Mouse (Mus musculus): ENCODE data around the gene Dcun1d1. TPM values are rescaled to one million over a fixed set of nuclear protein-coding genes. Genes with fewer than 3 reads are reported as not detected.

Dcun1d1 gene
- polyA plus RNA-seq (2012; ENCODE audit: insufficient read depth, low replicate concordance) = 1.3 and 2.5 TPM in 2 replicates

DNA sequence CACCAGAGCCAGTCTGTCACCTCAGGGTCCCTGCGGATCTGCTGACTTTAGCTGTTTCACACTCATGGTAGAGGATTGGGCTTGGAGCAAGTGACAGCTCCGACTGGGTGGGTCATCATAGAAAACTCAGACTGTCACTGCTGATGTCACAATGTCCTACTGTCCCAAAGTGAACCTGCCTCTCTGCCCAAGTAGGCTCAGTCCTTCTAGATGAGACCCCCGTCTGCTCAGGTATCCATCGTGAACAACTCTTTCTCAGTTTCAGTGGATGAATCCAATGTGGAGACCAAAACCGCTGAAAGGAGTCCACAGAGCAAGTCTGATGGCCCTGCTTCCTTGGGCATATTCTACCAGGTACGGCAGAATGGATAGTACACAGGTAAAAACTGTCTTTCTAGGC lies at the start of gene Dcun1d1:
Gene Dcun1d1 (minus strand): TSS at position 101 of the 400 bp plus-strand sequence.
- no peak for TF ChIP-seq FLI1 (IDR thresholded peaks at IDR 0.05; ENCODE audit: low read length)
- TF ChIP-seq GATA1 (IDR thresholded peaks at IDR 0.05; ENCODE audit: borderline replicate concordance, low read length) = no peak
- Histone ChIP-seq H3K36me3 (replicated peaks; ENCODE audit: low read length) (peaks cover 62% of the 10 kb centered on the region), H3K4me3 (replicated peaks) (no peak within 1 kb of the TSS), H3K9me3 (no peaks in the 10 kb centered on the region), H3K4me1 (peaks cover 73% of the 10 kb centered on the region), H3K27me3 (replicated peaks) (no peaks in the 10 kb centered on the region)

DNA sequence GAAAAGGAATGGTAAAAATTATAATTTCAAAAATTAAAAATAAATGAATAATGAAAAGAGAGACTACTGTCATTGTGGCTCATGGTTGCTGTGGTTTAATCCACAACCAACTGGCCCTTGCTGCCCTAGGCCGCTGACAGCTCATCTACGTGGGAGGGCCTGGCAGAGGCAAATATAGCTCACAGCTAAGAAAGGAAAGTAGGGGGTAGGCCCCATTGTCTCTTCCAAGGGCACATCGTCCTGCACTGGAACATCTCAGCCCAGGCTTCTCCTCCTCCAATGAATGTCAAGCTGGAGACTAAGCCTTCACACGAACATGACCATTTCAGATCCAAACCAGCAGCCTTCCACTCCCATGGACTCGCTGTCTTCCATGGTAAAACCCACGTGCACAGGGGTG lies 49.0 kb upstream of the Dcun1d1 start:
- Histone ChIP-seq H3K27me3 (replicated peaks) (no peaks in the 10 kb centered on the region), H3K4me3 (replicated peaks) (peak overlapping the region; percentile 23), H3K9me3 (no peaks in the 10 kb centered on the region), H3K4me1 (peaks cover 9% of the 10 kb centered on the region), H3K36me3 (replicated peaks; ENCODE audit: low read length) (peaks cover 88% of the 10 kb centered on the region)
- TF ChIP-seq GATA1 (IDR thresholded peaks at IDR 0.05; ENCODE audit: borderline replicate concordance, low read length) (no peak), FLI1 (IDR thresholded peaks at IDR 0.05; ENCODE audit: low read length) (no peak)

DNA sequence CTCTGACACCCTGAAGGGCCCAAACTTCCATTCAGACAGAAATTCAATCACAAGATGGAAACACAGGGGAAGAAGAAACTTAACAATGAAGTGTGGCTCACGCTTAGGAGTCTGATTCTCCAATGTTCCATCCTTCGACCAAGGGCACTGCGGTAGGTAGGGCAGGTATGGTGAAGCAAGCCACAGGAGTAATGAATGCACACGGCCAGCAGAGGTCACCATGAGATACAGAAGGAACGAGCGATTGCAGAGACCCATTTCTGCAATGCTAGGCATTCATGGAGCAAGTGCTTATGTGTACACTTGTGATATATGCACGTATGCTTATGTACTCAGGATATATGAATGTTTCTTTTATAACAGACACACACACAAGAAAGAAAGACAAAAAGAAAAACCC lies 36.3 kb upstream of the Dcun1d1 start:
- Histone ChIP-seq H3K27me3 (replicated peaks) (no peaks in the 10 kb centered on the region), H3K36me3 (replicated peaks; ENCODE audit: low read length) (peaks cover 77% of the 10 kb centered on the region), H3K9me3 (no peaks in the 10 kb centered on the region), H3K4me3 (replicated peaks) (no peak overlapping the region), H3K4me1 (peaks cover 24% of the 10 kb centered on the region)
- TF ChIP-seq FLI1 (IDR thresholded peaks at IDR 0.05; ENCODE audit: low read length) (no peak), GATA1 (IDR thresholded peaks at IDR 0.05; ENCODE audit: borderline replicate concordance, low read length) (no peak)

DNA sequence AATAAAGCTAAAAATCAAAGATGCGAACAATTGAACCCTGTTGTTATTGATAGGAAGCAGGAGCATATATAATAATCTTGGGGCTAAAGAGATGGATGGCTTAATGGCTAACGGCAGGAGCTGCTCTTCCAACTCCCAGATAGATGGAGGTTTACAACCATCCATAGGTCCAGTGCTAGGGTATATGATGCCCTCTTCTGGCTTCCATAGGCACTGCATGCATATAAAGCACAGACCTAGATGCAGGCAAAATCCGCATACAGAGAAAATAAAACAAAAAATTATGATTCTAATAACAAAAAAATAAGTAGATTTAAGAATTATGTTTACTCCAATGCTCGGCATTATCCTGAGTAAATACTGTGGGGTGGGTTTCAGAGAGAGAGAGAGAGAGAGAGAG lies 35.7 kb upstream of the Dcun1d1 start:
- Histone ChIP-seq H3K27me3 (replicated peaks) (no peaks in the 10 kb centered on the region), H3K4me3 (replicated peaks) (no peak overlapping the region), H3K36me3 (replicated peaks; ENCODE audit: low read length) (peaks cover 79% of the 10 kb centered on the region), H3K9me3 (no peaks in the 10 kb centered on the region), H3K4me1 (peaks cover 21% of the 10 kb centered on the region)
- no peak for TF ChIP-seq FLI1 (IDR thresholded peaks at IDR 0.05; ENCODE audit: low read length)
- TF ChIP-seq GATA1 (IDR thresholded peaks at IDR 0.05; ENCODE audit: borderline replicate concordance, low read length) = no peak

DNA sequence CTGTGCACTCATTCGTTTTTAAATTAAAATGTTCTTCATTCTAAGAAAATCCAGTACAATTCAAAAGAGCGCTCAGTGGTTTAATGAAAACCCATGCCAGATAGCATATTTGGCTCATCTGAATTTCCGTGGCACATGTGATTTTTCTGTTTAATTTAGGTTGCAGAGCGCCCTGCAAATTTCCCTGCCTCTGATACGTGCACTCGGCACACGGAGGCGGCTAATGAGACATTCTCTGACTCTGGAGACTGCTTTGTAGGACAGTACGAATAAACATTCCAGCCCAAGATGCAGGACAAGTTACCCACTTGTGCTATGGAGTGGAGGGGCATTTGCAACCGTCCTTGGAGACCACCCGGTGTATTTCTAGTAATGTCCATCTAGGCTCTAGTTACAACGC lies 33.9 kb upstream of the Dcun1d1 start:
- Histone ChIP-seq H3K9me3 (no peaks in the 10 kb centered on the region), H3K4me1 (peaks cover 35% of the 10 kb centered on the region), H3K36me3 (replicated peaks; ENCODE audit: low read length) (peaks cover 74% of the 10 kb centered on the region), H3K4me3 (replicated peaks) (no peak overlapping the region), H3K27me3 (replicated peaks) (no peaks in the 10 kb centered on the region)
- TF ChIP-seq FLI1 (IDR thresholded peaks at IDR 0.05; ENCODE audit: low read length) = no peak
- TF ChIP-seq GATA1 (IDR thresholded peaks at IDR 0.05; ENCODE audit: borderline replicate concordance, low read length) = no peak

DNA sequence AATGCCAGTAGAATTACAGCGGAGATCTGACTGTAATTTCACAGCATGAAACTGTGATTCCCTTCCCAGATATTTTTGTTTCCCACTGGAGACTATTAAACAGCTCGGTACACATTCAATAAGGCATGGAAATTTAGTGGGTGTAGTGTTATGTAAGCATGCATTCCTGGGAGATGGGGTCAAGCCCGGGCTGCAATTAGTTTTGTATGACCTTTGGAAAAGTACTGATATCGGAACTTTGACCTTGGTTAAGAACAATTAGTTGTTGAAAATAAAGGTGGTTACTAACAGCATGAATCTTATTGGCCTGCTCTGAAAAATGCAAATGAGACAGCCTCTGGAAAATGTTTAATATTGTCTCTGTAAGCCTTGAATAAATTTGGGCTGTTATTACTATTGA lies 33.2 kb upstream of the Dcun1d1 start:
- Histone ChIP-seq H3K27me3 (replicated peaks) (no peaks in the 10 kb centered on the region), H3K4me3 (replicated peaks) (no peak overlapping the region), H3K9me3 (no peaks in the 10 kb centered on the region), H3K36me3 (replicated peaks; ENCODE audit: low read length) (peaks cover 69% of the 10 kb centered on the region), H3K4me1 (peaks cover 43% of the 10 kb centered on the region)
- TF ChIP-seq GATA1 (IDR thresholded peaks at IDR 0.05; ENCODE audit: borderline replicate concordance, low read length) = no peak
- TF ChIP-seq FLI1 (IDR thresholded peaks at IDR 0.05; ENCODE audit: low read length) = no peak

DNA sequence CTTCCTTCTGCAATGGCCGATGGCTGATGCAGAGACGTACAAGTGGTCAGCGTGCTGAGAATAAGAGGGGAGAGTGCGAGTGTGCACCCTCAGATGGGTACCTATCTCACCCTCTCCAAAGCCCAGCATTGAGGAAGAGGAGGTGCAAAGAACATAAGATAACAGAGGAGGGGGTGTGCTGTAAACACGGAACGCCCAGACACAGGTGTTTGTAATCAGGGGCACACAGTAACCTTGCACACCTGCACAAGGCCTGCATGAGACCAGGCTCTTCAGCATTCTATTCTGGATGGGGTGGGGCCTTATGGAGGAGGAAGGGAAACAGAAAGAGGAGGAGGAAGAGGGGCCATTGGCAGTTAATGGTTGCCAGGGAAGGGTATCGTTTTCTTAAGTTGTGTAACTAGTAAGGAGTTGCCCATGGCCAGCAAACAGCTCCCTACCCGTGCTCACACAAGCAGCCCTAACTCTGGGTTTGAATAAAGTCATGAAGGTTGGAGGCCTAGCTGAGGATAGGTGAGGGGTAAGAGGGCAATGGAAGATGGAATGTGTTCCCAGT lies 30.2 kb upstream of the Dcun1d1 start:
- H3K4me3 ChIP-seq (replicated peaks) = peak overlapping the region; percentile 15
- H3K27me3 ChIP-seq (replicated peaks) = no peaks in the 10 kb centered on the region
- peaks cover 49% of the 10 kb centered on the region for H3K4me1 ChIP-seq
- peaks cover 67% of the 10 kb centered on the region for H3K36me3 ChIP-seq (replicated peaks; ENCODE audit: low read length)
- H3K9me3 ChIP-seq = no peaks in the 10 kb centered on the region
- no peak for TF ChIP-seq GATA1 (IDR thresholded peaks at IDR 0.05; ENCODE audit: borderline replicate concordance, low read length)
- no peak for TF ChIP-seq FLI1 (IDR thresholded peaks at IDR 0.05; ENCODE audit: low read length)

DNA sequence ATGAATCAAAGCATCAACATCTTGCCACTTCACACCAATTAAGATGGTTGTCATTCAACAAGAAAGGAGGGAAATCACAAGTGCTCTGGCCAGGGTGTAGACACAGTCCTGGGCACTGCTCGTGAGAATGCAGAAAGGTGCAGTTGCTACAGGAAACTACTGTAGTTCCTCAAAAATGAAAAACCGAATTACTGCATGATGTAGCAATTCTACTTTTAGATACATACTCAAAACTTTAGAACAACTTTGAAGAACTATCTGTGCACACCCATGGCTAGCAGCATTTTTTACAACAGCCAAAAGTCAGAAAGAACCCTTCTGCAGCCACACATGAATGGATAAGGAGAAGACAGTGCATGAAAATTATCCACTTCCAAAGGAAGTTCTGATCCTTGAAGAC lies 29.2 kb upstream of the Dcun1d1 start:
- no peak for TF ChIP-seq FLI1 (IDR thresholded peaks at IDR 0.05; ENCODE audit: low read length)
- TF ChIP-seq GATA1 (IDR thresholded peaks at IDR 0.05; ENCODE audit: borderline replicate concordance, low read length) = no peak
- Histone ChIP-seq H3K9me3 (no peaks in the 10 kb centered on the region), H3K4me1 (peaks cover 40% of the 10 kb centered on the region), H3K4me3 (replicated peaks) (peak overlapping the region; percentile 53), H3K27me3 (replicated peaks) (no peaks in the 10 kb centered on the region), H3K36me3 (replicated peaks; ENCODE audit: low read length) (peaks cover 66% of the 10 kb centered on the region)

DNA sequence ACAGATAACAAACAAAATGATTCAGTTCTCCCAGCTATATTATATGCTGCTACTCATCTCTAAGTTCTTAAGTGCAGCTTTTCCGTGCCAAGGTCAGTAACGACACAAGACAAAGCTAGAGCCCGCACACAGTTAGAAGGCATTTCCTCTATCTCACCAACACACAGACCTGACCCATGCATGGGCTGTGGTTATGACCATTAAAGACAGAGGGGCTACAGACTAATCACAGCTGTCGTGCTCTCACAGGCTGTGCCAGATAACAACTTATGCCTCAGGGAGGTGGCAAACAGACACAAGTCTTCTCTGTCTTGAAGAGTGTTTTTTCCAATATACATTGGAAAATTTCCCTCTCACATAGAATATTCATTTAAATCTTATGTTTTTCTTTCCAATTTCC lies 27.7 kb upstream of the Dcun1d1 start:
- H3K27me3 ChIP-seq (replicated peaks) = no peaks in the 10 kb centered on the region
- H3K4me1 ChIP-seq = peaks cover 39% of the 10 kb centered on the region
- peaks cover 70% of the 10 kb centered on the region for H3K36me3 ChIP-seq (replicated peaks; ENCODE audit: low read length)
- H3K4me3 ChIP-seq (replicated peaks) = no peak overlapping the region
- TF ChIP-seq GATA1 (IDR thresholded peaks at IDR 0.05; ENCODE audit: borderline replicate concordance, low read length) = no peak
- TF ChIP-seq FLI1 (IDR thresholded peaks at IDR 0.05; ENCODE audit: low read length) = no peak
- H3K9me3 ChIP-seq = no peaks in the 10 kb centered on the region

DNA sequence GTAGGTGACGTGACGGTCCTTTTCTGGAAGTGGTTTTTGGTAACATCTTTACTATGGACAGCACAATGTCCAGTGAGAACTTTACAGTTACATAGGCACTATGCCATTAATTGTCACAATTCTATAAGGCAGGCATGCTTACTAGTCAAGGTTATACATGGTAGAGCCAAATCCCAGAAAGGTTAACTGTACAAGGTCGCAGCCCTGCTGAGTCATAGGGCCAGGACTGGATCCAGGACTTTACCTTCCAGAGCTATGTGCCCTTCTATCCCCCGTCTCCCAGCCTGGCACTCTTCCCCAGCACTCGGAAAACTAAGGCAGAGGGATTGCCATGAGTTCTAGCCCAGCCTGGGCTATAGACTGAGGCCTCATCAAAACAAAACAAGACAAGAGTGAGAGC lies 26.7 kb upstream of the Dcun1d1 start:
- no peaks in the 10 kb centered on the region for H3K9me3 ChIP-seq
- H3K27me3 ChIP-seq (replicated peaks) = no peaks in the 10 kb centered on the region
- peaks cover 33% of the 10 kb centered on the region for H3K4me1 ChIP-seq
- H3K4me3 ChIP-seq (replicated peaks) = no peak overlapping the region
- TF ChIP-seq GATA1 (IDR thresholded peaks at IDR 0.05; ENCODE audit: borderline replicate concordance, low read length) (no peak), FLI1 (IDR thresholded peaks at IDR 0.05; ENCODE audit: low read length) (no peak)
- H3K36me3 ChIP-seq (replicated peaks; ENCODE audit: low read length) = peaks cover 72% of the 10 kb centered on the region

DNA sequence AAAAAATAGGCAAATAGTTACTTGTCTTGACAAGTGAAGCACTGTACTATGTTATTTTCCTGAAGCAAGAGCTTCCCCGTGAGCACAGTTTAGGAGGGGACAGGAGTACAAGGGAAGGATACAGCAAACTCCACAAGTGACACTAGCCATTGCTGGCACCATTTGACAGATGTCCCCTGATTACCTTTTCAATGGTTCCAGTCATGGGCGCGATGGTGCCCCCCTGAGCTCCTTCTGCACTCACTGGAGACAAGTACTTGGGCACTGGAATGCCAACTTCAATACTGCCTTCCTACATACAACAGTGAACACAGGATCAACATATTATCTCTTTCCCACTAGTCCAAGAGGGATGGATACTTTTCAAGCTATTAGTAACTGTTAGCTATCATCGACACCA lies 26.2 kb upstream of the Dcun1d1 start:
- peaks cover 74% of the 10 kb centered on the region for H3K36me3 ChIP-seq (replicated peaks; ENCODE audit: low read length)
- peaks cover 33% of the 10 kb centered on the region for H3K4me1 ChIP-seq
- H3K9me3 ChIP-seq = no peaks in the 10 kb centered on the region
- no peak for TF ChIP-seq GATA1 (IDR thresholded peaks at IDR 0.05; ENCODE audit: borderline replicate concordance, low read length)
- no peak for TF ChIP-seq FLI1 (IDR thresholded peaks at IDR 0.05; ENCODE audit: low read length)
- no peaks in the 10 kb centered on the region for H3K27me3 ChIP-seq (replicated peaks)
- no peak overlapping the region for H3K4me3 ChIP-seq (replicated peaks)

All from megakaryocyte, embryonic 14.5 days (primary cell).